Mouse (Mus musculus) embryonic facial prominence, embryonic 14.5 days (tissue): ENCODE measurements around the gene Peak1. TPM values are rescaled to one million over a fixed set of nuclear protein-coding genes. Genes with fewer than 3 reads are reported as not detected.
A peak's percentile ranks its signal among the peaks of the same experiment; 100 is the strongest.

Experiments
- ATAC-seq: fragments of 200-750 bp; cut with Nextera tagmentation; 2 replicates; pipeline ENCODE4 v1.8.0; 2017; ENCODE audit warnings: low read depth, moderate number of reproducible peaks, moderate TSS enrichment
- DNase-seq: peaks from one replicate; pipeline ENCODE4 v3.0.0-alpha.2; 2015; ENCODE audit warnings: low spot score
- H3K27ac ChIP-seq: fragments of 300-500 bp; sonication (generic); replicated peaks from 2 replicates; pipeline ENCODE4 v1.5.1; 2014; ENCODE audit warnings: low read depth, mild to moderate bottlenecking, low read length, moderate library complexity
- H3K27me3 ChIP-seq: fragments of 300-500 bp; sonication (generic); replicated peaks from 2 replicates; pipeline ENCODE4 v1.6.1; 2014; ENCODE audit warnings: low read length; ENCODE audit not compliant: control insufficient read depth, insufficient read depth
- H3K36me3 ChIP-seq: fragments of 300-500 bp; sonication (generic); 2 replicates; pipeline ENCODE4 v1.6.1; 2014; ENCODE audit warnings: low read length, mixed read lengths; ENCODE audit not compliant: control insufficient read depth, insufficient read depth
- H3K4me1 ChIP-seq: fragments of 300-500 bp; sonication (generic); 2 replicates; pipeline ENCODE4 v1.6.1; 2014; ENCODE audit warnings: antibody characterized with exemption, low read length; ENCODE audit not compliant: control insufficient read depth, insufficient read depth
- H3K4me2 ChIP-seq: fragments of 300-500 bp; sonication (generic); 2 replicates; pipeline ENCODE4 v1.6.1; 2014; ENCODE audit warnings: low read depth, mild to moderate bottlenecking, low read length, moderate library complexity, mixed read lengths
- H3K4me3 ChIP-seq: fragments of 300-500 bp; sonication (generic); 2 replicates; pipeline ENCODE4 v1.5.1; 2014; ENCODE audit warnings: low read depth, mild to moderate bottlenecking, low read length
- H3K9ac ChIP-seq: fragments of 300-500 bp; sonication (generic); 2 replicates; pipeline ENCODE4 v1.6.1; 2014; ENCODE audit warnings: low read depth, mild to moderate bottlenecking, low read length, moderate library complexity, mixed read lengths
- H3K9me3 ChIP-seq: fragments of 300-500 bp; sonication (generic); 2 replicates; pipeline ENCODE4 v1.6.1; 2016; ENCODE audit warnings: low read length; ENCODE audit not compliant: control insufficient read depth
- WGBS: fragments of 180-500 bp; shearing (Covaris S2); extraction: QIAGEN DNeasy Blood & Tissue Kit; methylation state at CpG from one replicate; pipeline ENCODE4 v1.1.7; 2014; 5-methylcytosine and 5-hydroxymethylcytosine counted together
- microRNA-seq: library from miRNA; unstranded; fragments of <30 nt; microRNA quantifications from one replicate; pipeline ENCODE4, GENCODE M21; 2016; ENCODE audit warnings: borderline number of aligned reads
- polyA plus RNA-seq: library from polyadenylated mRNA; unstranded; fragments of >200 nt; fragmentation: Nextera tagmentation; extraction: Ambion mirVana; gene quantifications from 2 replicates; pipeline ENCODE4 v1.2.1, GENCODE M21; 2014

The Peak1 gene
- polyA plus RNA-seq, 1 experiment from 2014 or later = 15.8 TPM

DNA sequence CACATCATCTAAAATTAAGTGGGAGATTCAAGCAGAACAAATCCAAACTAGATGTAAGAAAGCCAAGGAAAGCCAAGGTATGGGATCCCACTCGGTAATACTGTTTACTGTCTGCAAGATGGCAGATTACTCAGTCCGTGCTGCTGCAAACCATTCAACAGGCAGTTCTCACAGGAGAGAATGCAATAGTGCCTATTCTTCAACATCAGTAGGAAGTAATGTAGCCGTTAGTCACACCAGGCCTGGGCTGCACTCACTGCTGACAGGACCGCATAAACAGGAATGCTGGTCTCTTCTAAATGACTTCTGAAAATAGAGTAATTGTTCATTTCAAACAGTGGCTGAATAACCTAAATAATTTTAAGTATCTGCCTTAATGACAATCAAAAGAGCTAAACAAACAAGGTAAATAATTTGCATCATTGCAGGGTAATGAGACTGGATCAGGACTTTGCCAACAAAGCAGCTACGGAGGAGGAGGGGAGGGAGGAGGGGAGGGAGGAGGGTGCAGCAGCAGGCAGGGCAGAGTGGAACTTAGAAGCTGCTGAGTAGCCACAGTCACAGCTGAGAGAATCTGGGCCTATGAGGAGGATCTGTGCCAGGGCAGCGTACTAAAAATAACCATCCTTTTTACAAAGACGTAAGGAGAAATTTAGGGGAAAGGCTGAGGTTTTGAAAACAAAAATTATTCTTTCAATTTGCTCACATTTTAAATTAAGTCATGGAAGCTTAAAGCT, 266.0 kb downstream of the Peak1 start:
- Histone ChIP-seq H3K4me3 (no peak overlapping the region), H3K27ac (peak overlapping the region; percentile 63), H3K4me2 (peak overlapping the region; percentile 15; the same call in 1 of the 2 replicates), H3K36me3 (peaks cover 16% of the 10 kb centered on the region), H3K27me3 (no peaks in the 10 kb centered on the region), H3K9ac (no peak overlapping the region; the same call in 1 of the 2 replicates), H3K9me3 (no peaks in the 10 kb centered on the region), H3K4me1 (peaks cover 21% of the 10 kb centered on the region)
- ATAC-seq (0 out of 2 replicates have a peak, but pooled peaks have one; percentile 50), DNase-seq (peak; percentile 76)
- WGBS = 50% methylated on average over 7 of the region's 7 CpGs

Small RNAs within 50 kb of the gene (microRNA-seq; reads per million reads assigned to microRNA genes)
- gene Gm24270 = 0.66 reads per million

Other genes starting within 250 kb of the Peak1 start
- gene Hmg20a, start 542 bp upstream of the Peak1 start, polyA plus RNA-seq = 49.8 and 59.6 TPM in 2 replicates